Mouse (Mus musculus): ENCODE data around the gene Trove2. TPM values are rescaled to one million over a fixed set of nuclear protein-coding genes. Genes with fewer than 3 reads are reported as not detected.

Trove2 gene
- 1.1 and 1.4 TPM in 2 replicates for total RNA-seq (2023)

DNA sequence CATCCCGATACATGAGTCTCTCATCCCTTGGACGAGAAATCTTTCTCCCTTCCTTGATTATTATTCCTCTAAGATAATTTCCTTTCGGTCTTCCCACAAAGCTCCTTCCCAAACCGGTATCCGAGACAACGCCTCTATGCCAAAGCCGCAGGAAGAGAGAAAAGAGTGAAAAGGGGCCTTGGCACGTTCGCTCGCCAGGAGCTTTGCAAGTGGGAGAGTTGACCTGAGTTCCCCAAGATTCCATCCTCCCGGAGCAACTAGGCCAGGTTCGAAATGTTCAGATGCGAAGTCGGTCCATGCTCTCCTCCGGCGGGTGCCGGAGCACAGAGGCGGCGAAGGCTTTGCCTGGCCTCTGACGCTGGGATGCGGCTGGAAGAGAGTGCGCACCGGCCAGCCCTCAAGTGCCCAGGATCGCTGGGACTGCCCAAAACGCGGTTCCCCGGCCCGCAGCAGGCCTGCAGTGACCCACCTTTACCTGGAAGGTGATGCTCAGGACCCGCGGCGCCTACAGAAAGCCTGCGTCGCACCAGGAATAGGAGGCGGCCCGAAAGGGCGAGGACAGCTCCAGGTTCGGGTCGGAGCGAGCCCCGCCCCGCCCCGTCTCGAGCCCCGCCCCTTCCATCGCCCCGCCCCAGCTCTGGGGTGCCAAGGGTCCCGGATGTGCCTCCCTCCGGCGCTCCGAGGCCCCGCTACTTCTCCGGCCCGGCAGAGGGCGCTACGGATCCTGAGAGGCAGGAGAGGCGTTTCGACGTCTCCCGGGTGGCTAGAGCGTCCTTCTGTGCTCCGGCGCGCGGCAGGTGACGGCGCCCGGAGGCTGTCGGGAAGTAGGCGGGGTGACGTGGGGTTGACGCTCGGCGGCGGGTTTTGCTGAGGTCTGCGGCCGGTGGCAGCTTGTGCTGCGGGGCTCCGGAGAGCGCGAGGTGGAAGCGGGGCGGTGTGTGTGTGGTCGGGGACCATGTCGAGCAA lies at the start of gene Trove2, which contains the start of gene Uchl5:
Gene Trove2, minus strand, starts transcription at position 623 of the 966 bp plus-strand sequence.
Gene Uchl5, plus strand, starts transcription at position 827 of the 966 bp plus-strand sequence.

DNA sequence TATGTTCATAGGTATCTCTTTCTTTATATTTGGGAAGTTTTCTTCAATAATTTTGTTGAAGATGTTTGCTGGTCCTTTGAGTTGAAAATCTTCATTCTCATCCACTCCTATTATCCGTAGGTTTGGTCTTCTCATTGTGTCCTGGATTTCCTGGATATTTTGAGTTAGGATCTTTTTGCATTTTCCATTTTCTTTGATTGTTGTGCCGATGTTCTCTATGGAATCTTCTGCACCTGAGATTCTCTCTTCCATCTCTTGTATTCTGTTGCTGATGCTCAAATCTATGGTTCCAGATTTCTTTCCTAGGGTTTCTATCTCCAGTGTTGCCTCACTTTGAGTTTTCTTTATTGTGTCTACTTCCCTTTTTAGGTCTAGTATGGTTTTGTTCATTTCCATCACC lies 60.8 kb downstream of the Trove2 start, which contains the start of gene Glrx2:
Gene Glrx2, plus strand, starts transcription at position 301 of the 400 bp plus-strand sequence.

DNA sequence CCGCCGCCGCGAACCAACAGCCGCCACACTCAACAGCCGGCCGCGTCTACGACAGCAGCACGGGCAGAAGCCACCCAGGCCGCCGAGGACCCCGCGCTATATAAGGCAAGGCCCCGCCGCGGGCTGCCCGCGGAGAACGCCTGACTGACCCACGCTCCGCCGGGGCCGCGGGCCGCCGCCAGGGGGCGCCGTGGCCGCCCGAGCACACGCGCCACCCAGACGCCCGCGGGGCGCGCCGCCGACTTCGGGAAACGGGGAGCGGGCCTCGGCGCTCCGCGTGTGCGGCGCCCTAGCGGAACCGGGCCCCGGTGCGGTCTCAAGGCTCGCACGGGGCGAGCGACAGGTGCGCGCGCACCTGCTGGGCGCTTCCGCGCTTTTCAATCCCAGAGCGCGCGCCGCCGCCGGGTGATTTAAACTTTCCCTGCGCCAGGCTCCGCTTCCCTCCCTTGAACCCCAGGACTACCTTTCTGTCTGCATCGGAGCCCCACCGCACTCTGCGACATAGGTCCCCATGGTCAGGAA lies 74.1 kb downstream of the Trove2 start, which contains the start of gene Cdc73:
Gene Cdc73, minus strand, starts transcription at position 153 of the 522 bp plus-strand sequence.

Other genes starting within 250 kb of the Trove2 start
- gene B3galt2, start 136.4 kb downstream of the Trove2 start, total RNA-seq (2023), result 0.03 TPM in 1 of 2 replicates, not detected in the other
- 56.5 and 85.9 TPM in 2 replicates for gene Cdc73, start 74.2 kb downstream of the Trove2 start, total RNA-seq (2023)
- gene Glrx2, start 60.7 kb downstream of the Trove2 start, total RNA-seq (2023), result 19.3 and 23.7 TPM in 2 replicates
- 19.3 and 21.6 TPM in 2 replicates for gene Uchl5, start 204 bp upstream of the Trove2 start, total RNA-seq (2023)
- 942 and 1,029 TPM in 2 replicates for gene Rgs2, start 227.1 kb upstream of the Trove2 start, total RNA-seq (2023)

Measured in neutrophil, adult 65 days (primary cell).